Mouse (Mus musculus) megakaryocyte-erythroid progenitor cell, adult 5-6 weeks (primary cell): Measurements from ENCODE around the gene Hmgcs2. TPM values are rescaled to one million over a fixed set of nuclear protein-coding genes. Genes with fewer than 3 reads are reported as not detected.

Experiments used
- ATAC-seq: replicated peaks from 2 replicates; pipeline ENCODE4 v1.8.0; 2016; ENCODE audit warnings: mild to moderate bottlenecking, inconsistent platforms; ENCODE audit not compliant: severe bottlenecking, poor library complexity, low FRiP score, low TSS enrichment
- total RNA-seq, 2 experiments: library from RNA; stranded (forward) in 1 of 2; stranded (reverse) in 1 of 2; fragments of 200-1000, 215-1000 nt in 1 of 2; fragments of >200 nt in 1 of 2; fragmentation: Nextera tagmentation in 1 of 2; gene quantifications; 2 replicates each; pipeline ENCODE4 v1.2.3; 2014 to 2017

Gene Hmgcs2
- total RNA-seq, 2 experiments from 2014 or later = 0.09 to 1.5 TPM

GRCm38 (mm10) chr3:98334010-98334409 is 53.8 kb downstream of the Hmgcs2 start:
- ATAC-seq = no peak

GRCm38 (mm10) chr3:98335331-98335730 is 55.1 kb downstream of the Hmgcs2 start:
- no peak for ATAC-seq

- no peak for ATAC-seq
Observed at GRCm38 (mm10) chr3:98335886-98336285, 55.7 kb downstream of the Hmgcs2 start.

- ATAC-seq = no peak
Observed at GRCm38 (mm10) chr3:98336661-98337654, 56.7 kb downstream of the Hmgcs2 start.

GRCm38 (mm10) chr3:98338584-98339041 is 58.4 kb downstream of the Hmgcs2 start:
- peak; percentile 55 for ATAC-seq

- peak; percentile 35 for ATAC-seq
Observed at GRCm38 (mm10) chr3:98339097-98339705, 59.0 kb downstream of the Hmgcs2 start.

GRCm38 (mm10) chr3:98339706-98340109 is 59.5 kb downstream of the Hmgcs2 start, which contains the start of gene Phgdh:
TSS of gene Phgdh (minus strand) at chr3:98339990.
- peak; percentile 79 for ATAC-seq

- ATAC-seq = no peak
Observed at GRCm38 (mm10) chr3:98340818-98341594, 60.8 kb downstream of the Hmgcs2 start.

- ATAC-seq = no peak
Observed at GRCm38 (mm10) chr3:98343235-98343634, 63.0 kb downstream of the Hmgcs2 start.

- ATAC-seq = peak; percentile 34
Observed at GRCm38 (mm10) chr3:98348106-98348505, 67.9 kb downstream of the Hmgcs2 start.

GRCm38 (mm10) chr3:98348705-98349104 is 68.5 kb downstream of the Hmgcs2 start:
- peak; percentile 80 for ATAC-seq

- no peak for ATAC-seq
Observed at GRCm38 (mm10) chr3:98353892-98354291, 73.7 kb downstream of the Hmgcs2 start.

- no peak for ATAC-seq
Observed at GRCm38 (mm10) chr3:98355344-98356025, 75.2 kb downstream of the Hmgcs2 start.

- no peak for ATAC-seq
Observed at GRCm38 (mm10) chr3:98356026-98356365, 75.8 kb downstream of the Hmgcs2 start.

- no peak for ATAC-seq
Observed at GRCm38 (mm10) chr3:98356632-98357370, 76.6 kb downstream of the Hmgcs2 start.
